Mouse (Mus musculus): ENCODE results near the gene Atg14. TPM values are rescaled to one million over a fixed set of nuclear protein-coding genes. Genes with fewer than 3 reads are reported as not detected.
A peak's percentile ranks its signal among the peaks of the same experiment; 100 is the strongest.
"Not testable (repeated sequence)": the region's sequence is repeated elsewhere in the genome, so short reads cannot be mapped to it uniquely, and the experiment has no call there.

Gene Atg14
- polyA plus RNA-seq, 1 experiment from 2014 or later = 12.4 TPM

DNA sequence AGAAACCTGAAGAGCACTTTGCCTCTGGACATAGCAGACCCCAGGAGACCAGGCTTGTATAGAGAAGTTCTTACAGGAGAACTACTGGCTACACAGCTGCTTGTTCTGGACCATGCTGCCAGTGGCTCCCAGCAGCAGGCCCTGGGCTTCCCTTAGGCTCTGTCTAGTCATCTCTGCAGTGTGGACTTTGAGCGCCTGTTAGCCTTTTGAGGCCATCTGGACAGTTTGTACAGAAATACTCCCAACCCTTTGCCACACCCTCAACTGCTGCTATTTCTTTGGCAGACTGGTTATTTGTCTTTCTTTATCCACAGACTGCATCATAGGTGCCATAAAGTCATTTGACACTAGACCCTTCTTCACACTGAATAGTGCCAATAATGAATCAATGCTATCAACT, 35.4 kb downstream of the Atg14 start:
- no peaks in the 10 kb centered on the region for H3K36me3 ChIP-seq
- H3K9ac ChIP-seq = no peak overlapping the region
- H3K27ac ChIP-seq = no peak overlapping the region
- no peaks in the 10 kb centered on the region for H3K9me3 ChIP-seq
- no peaks in the 10 kb centered on the region for H3K27me3 ChIP-seq (replicated peaks)
- H3K4me2 ChIP-seq (replicated peaks) = no peak overlapping the region
- H3K4me1 ChIP-seq (replicated peaks) = peaks cover 13% of the 10 kb centered on the region
- peak; percentile 76 for ATAC-seq
- 47% methylated on average over 1 of the region's 1 CpGs for WGBS
- no peak overlapping the region for H3K4me3 ChIP-seq (replicated peaks)

DNA sequence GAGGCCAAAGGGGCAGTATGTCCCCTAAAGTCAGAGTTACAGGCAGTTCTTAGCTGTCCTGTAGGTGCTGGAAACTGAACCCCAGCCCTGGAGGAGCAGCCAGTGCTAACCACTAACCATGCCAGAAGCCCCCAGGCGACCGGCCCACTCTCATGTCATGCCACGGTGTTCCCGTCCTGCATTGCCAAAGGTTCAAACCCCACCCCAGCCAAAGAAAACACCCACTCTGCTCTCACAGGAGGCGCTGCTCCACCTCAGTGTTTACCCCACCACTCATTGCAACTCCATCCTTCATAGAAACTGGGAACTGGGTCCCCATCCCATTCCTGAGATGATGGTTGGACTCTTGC, 36.3 kb downstream of the Atg14 start:
- Histone ChIP-seq H3K9me3 (no peaks in the 10 kb centered on the region), H3K27me3 (replicated peaks) (no peaks in the 10 kb centered on the region), H3K4me1 (replicated peaks) (peaks cover 13% of the 10 kb centered on the region), H3K36me3 (no peaks in the 10 kb centered on the region), H3K4me2 (replicated peaks) (no peak overlapping the region), H3K4me3 (replicated peaks) (no peak overlapping the region), H3K27ac (no peak overlapping the region), H3K9ac (no peak overlapping the region)
- WGBS = 91% methylated on average over 5 of the region's 5 CpGs
- no peak for ATAC-seq

DNA sequence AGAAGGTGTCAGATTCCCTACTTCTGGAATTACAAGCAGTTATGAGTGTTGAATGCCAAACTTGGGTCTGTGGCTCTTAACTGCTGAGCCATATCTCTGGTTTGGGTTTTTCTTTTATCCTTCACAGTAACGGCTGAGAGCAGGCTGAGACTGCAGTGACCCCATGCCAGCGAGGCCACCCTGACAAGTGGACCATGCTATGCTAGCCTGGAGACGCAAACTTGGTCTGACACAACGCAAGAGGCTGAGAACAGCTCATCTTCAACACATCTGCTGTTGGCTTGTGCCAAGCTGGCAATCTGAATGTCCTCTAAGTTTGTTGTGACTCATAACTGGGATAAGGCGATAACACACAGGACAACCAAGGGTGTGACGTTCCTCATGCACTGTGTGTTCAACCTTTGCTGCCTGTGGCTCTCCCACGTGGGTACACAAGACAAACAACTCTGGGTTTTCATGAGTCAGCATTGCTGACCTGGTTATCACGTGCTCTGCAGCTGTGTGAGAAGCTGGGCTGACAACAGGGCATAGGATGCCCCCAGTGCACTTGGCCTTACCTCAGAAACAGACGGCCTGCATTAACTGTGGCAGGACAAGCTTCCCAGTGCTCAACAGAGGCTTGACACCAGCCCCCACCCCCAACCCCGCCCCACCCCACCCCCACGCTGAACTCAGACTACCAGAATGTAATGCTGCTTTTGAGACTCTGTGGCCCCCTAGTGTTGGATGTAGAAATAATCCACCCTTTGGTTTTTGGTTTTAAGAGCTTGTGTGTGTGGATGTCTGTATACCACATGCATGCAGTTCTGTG, 36.9 kb downstream of the Atg14 start:
- Histone ChIP-seq H3K9ac (no peak overlapping the region), H3K27ac (peak overlapping the region; percentile 69), H3K4me3 (replicated peaks) (no peak overlapping the region), H3K4me1 (replicated peaks) (peaks cover 13% of the 10 kb centered on the region), H3K4me2 (replicated peaks) (peak overlapping the region; percentile 36), H3K36me3 (no peaks in the 10 kb centered on the region), H3K27me3 (replicated peaks) (no peaks in the 10 kb centered on the region), H3K9me3 (no peaks in the 10 kb centered on the region)
- WGBS = 35% methylated on average over 11 of the region's 11 CpGs
- ATAC-seq = peak; percentile 90

DNA sequence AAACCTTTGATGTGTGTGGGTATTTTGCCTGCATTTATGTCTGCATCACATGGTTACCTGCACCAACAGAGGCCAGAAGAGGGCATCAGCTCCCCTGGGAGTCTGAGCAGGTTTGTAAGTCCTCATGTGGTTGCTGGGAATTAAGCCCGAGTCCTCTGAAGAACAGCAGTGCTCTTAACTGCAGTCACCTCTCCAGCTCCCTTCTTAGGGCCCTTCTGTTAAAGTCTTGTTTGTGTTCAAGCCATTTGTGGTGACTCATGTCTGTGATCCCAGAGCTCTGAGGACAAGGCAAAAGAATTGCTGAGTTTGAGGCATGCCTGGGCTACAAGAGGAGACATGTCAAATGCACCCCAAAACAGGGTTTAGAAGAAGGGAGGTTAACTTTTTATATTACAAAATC, 38.0 kb downstream of the Atg14 start:
- Histone ChIP-seq H3K36me3 (no peaks in the 10 kb centered on the region), H3K27me3 (replicated peaks) (no peaks in the 10 kb centered on the region), H3K27ac (no peak overlapping the region), H3K4me3 (replicated peaks) (no peak overlapping the region), H3K4me2 (replicated peaks) (no peak overlapping the region), H3K9me3 (no peaks in the 10 kb centered on the region), H3K4me1 (replicated peaks) (peaks cover 13% of the 10 kb centered on the region), H3K9ac (no peak overlapping the region)
- WGBS = 59% methylated on average over 1 of the region's 1 CpGs
- no peak for ATAC-seq

DNA sequence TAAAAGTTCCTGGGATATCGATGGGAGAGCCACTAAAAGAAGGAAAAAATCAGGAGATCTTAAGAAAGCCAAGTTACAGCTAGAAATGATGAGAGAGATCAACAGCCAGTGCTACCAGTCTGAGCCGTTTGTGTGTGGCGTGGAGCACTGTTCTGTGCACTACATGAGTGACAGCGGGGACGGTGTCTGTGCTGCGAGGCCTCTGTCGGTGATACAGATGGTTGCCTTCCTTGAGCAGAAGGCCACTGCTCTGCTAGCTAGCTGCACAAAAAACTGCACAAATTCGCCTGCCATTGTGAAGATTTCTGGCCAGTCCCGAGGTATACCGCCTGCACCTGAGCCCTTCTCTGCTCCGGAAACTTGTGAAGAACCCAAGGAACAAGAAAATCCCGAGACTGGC, 40.9 kb downstream of the Atg14 start:
- H3K36me3 ChIP-seq; H3K27ac ChIP-seq; H3K27me3 ChIP-seq (replicated peaks); H3K9ac ChIP-seq; H3K4me1 ChIP-seq (replicated peaks); H3K4me3 ChIP-seq (replicated peaks); H3K4me2 ChIP-seq (replicated peaks); ATAC-seq; H3K9me3 ChIP-seq: not testable (repeated sequence)
- 95% methylated on average over 12 of the region's 12 CpGs for WGBS

DNA sequence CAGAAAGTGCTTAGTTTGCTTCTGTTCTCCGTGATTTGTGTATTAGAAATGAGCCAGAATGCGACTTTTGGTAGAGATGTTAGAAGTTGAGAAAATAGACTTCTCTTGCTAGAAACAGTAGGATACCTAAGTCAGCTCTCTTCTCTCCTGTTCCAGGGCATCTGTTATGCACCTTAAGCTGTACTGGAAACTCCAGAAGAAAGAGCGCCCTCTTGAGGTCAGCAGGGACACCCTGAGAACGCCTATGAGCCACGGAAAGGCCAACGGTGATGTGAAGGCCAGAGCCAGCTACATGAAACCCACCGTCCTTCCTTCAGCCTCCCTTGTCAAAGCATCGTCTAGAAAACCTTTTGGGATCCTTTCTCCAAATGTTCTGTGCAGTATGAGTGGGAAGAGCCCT, 41.4 kb downstream of the Atg14 start:
- H3K9me3 ChIP-seq = no peaks in the 10 kb centered on the region

DNA sequence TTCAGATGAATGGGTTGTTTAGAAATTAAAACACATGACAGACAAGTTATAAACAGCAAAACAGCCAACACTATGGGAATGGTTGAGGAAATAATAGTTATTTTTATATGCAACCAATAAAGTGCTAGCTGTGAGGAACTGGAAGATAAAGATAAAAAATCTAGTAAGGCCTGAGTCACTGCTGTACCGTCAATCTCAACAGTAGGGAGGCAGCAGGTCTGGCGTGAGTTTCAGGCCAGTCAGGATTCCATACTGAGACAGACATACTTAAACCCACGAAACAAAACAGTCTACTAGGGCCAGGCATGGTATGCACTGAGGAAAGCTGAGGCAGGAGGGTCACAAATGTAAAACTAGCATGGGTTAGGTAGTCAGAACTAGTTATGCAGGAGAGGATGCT, 42.2 kb downstream of the Atg14 start:
- Histone ChIP-seq H3K9me3 (no peaks in the 10 kb centered on the region), H3K4me2 (replicated peaks) (no peak overlapping the region), H3K4me1 (replicated peaks) (peaks cover 1% of the 10 kb centered on the region; the same call in 1 of the 2 replicates), H3K27ac (no peak overlapping the region), H3K4me3 (replicated peaks) (no peak overlapping the region), H3K27me3 (replicated peaks) (no peaks in the 10 kb centered on the region), H3K36me3 (no peaks in the 10 kb centered on the region), H3K9ac (no peak overlapping the region)
- no peak for ATAC-seq
- 78% methylated on average over 3 of the region's 3 CpGs for WGBS

More for the DNA sequence above, 41.4 kb downstream of the Atg14 start:
- WGBS = 44% methylated on average over 8 of the region's 8 CpGs
- no peak for ATAC-seq
- Histone ChIP-seq H3K9ac (no peak overlapping the region), H3K27ac (no peak overlapping the region), H3K36me3 (no peaks in the 10 kb centered on the region), H3K27me3 (replicated peaks) (no peaks in the 10 kb centered on the region), H3K4me1 (replicated peaks) (peaks cover 4% of the 10 kb centered on the region), H3K4me3 (replicated peaks) (no peak overlapping the region), H3K4me2 (replicated peaks) (no peak overlapping the region)

DNA sequence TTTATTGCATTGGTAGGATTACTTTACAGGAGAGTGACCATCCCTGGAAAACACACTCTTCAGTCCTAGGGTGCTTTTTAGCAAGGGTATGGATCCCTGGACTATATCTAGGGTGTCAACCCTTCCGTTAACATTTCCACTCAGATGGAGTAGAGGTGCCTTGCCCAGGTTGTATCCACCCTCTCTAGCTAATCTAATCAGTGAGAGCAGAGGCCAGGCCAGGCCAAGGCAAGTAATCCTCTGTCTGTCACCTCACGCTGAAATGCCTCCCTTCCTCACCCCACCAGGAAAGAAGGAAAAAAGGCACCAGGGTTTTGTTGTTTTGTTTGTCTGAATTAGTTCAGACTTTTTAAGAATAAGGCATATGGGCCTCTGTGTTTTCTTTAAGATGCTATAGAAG, 42.6 kb downstream of the Atg14 start:
- no peaks in the 10 kb centered on the region for H3K36me3 ChIP-seq
- H3K9ac ChIP-seq = no peak overlapping the region
- H3K27ac ChIP-seq = no peak overlapping the region
- no peaks in the 10 kb centered on the region for H3K27me3 ChIP-seq (replicated peaks)
- H3K4me1 ChIP-seq (replicated peaks) = no peaks in the 10 kb centered on the region
- 83% methylated on average over 2 of the region's 2 CpGs for WGBS
- no peak overlapping the region for H3K4me3 ChIP-seq (replicated peaks)
- ATAC-seq = peak; percentile 65; the same call in 1 of the 2 replicates
- no peak overlapping the region for H3K4me2 ChIP-seq (replicated peaks)
- no peaks in the 10 kb centered on the region for H3K9me3 ChIP-seq

DNA sequence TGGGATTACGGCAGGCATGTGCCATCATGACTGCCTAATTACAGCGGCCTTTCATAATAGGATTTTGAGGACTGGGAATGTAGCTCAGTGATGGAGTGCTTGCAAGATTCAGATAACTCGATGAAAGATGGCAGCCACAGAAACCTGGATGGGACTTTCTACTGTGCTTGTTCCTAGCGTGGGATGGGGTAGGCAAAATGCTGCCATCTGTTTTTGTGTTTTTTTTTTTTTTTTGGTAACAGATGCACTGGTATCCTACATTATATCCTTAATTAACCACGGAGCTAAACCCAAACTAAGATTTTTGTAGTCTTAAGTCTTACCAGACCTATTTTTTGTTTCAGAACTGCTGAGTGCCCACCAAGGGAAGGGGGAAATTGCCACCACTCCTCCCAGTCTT, 44.6 kb downstream of the Atg14 start:
- Histone ChIP-seq H3K9me3 (no peaks in the 10 kb centered on the region), H3K4me2 (replicated peaks) (no peak overlapping the region), H3K4me1 (replicated peaks) (no peaks in the 10 kb centered on the region), H3K36me3 (no peaks in the 10 kb centered on the region), H3K4me3 (replicated peaks) (no peak overlapping the region), H3K27ac (no peak overlapping the region), H3K27me3 (replicated peaks) (no peaks in the 10 kb centered on the region), H3K9ac (no peak overlapping the region)
- 89% methylated on average over 5 of the region's 5 CpGs for WGBS
- ATAC-seq = no peak

DNA sequence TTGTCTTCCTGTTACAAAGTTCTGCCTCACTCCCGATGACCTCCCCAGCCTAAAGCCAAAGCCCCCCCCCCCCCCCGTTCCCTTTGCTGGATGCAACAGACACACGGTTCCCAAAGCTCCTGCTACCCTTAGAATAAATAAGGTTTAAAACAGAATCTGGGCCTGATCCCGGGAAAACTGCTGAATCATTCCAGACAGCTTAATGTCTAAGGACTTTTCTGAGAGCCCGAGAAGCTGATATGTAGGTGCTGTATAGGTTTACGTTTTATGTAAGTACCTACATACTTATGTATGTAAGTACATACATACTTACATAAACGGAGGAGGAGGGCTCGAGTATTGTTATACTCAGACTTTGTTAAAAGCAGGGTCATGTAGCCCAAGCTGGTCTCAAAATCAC, 45.1 kb downstream of the Atg14 start:
- Histone ChIP-seq H3K36me3 (no peaks in the 10 kb centered on the region), H3K27ac (no peak overlapping the region), H3K4me2 (replicated peaks) (no peak overlapping the region), H3K9ac (no peak overlapping the region), H3K4me1 (replicated peaks) (no peaks in the 10 kb centered on the region), H3K27me3 (replicated peaks) (no peaks in the 10 kb centered on the region), H3K4me3 (replicated peaks) (no peak overlapping the region), H3K9me3 (no peaks in the 10 kb centered on the region)
- no peak for ATAC-seq
- WGBS = 70% methylated on average over 8 of the region's 8 CpGs

DNA sequence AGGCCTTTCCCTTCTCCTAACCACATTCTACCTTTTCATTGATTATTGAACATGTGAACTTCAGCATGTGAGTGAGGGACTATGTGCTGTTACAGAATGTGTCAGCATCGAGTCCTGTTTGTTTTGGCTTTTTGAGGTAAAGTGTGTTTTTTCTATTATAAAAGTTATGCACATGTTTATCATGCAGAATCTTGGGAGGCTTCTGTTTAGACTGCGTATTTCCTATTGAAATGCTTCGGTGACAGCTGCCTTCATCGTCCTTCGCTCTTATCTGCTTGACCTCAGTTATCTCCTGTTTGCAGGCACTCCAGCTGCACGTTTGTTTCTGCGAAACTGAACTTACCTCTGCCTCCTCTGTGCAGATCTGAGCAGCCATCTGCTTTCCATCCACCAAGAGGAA, 48.1 kb downstream of the Atg14 start:
- no peaks in the 10 kb centered on the region for H3K36me3 ChIP-seq
- 36% methylated on average over 7 of the region's 7 CpGs for WGBS
- no peak overlapping the region for H3K27ac ChIP-seq
- H3K4me2 ChIP-seq (replicated peaks) = no peak overlapping the region
- H3K9me3 ChIP-seq = no peaks in the 10 kb centered on the region
- peak; percentile 78; the same call in 1 of the 2 replicates for ATAC-seq
- H3K27me3 ChIP-seq (replicated peaks) = no peaks in the 10 kb centered on the region
- no peak overlapping the region for H3K9ac ChIP-seq
- no peak overlapping the region for H3K4me3 ChIP-seq (replicated peaks)
- H3K4me1 ChIP-seq (replicated peaks) = no peaks in the 10 kb centered on the region

DNA sequence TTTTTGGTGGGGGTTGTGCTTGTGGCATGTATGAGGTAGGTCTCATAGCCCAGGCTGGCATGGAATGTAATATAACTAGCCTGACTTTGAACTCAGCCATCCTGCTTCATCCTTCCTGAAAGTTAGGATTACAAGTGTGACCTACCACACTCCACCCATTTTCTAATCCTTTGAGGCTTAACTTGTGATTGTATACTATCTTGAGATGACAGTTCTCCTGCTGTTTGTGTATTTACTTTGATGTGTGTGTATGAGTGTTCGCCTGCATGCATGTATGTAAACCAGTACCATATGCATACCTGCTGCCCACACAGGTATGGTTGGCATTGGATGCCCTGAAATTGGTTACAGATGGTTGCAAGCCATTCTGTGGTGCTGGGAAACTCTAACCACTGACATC, 48.8 kb downstream of the Atg14 start:
- Histone ChIP-seq H3K27ac (no peak overlapping the region), H3K4me2 (replicated peaks) (no peak overlapping the region), H3K9ac (no peak overlapping the region), H3K4me1 (replicated peaks) (no peaks in the 10 kb centered on the region), H3K36me3 (no peaks in the 10 kb centered on the region), H3K27me3 (replicated peaks) (no peaks in the 10 kb centered on the region), H3K9me3 (no peaks in the 10 kb centered on the region), H3K4me3 (replicated peaks) (no peak overlapping the region)
- WGBS = 81% methylated on average over 1 of the region's 1 CpGs
- no peak for ATAC-seq

DNA sequence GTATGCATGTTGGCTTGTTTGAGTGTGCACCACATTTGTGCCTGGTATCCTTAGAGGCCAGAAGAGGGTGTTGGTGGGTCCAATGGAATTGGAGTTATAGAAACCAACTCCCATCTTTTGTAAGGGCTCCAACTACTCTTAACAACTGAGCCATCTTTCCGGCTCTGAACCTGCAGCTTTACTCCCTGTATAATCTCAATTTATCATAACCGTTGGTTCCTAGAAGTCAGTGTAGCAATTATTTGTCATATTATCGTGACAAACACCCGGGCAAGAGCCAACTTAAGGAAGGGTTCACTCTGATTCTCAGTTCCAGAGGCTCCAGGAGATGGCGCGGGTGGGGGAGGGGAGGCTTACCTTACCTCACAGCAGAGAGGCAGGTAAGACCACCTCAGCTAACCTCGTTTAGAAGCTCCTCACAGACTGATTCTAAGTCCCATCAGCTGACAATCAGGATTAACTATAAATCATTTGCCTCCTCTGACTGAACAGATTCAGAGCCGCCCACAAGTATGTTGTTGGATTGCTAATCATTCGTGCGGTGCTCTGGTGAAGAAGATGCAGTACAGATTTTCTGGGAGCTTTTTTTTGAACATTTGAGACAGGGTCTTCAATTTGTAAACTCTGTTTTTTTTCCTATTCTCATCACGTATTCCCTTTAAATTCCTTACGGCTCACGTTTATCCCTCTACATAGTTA, 49.5 kb downstream of the Atg14 start:
- no peaks in the 10 kb centered on the region for H3K36me3 ChIP-seq
- H3K4me2 ChIP-seq (replicated peaks) = no peak overlapping the region
- ATAC-seq = no peak
- no peak overlapping the region for H3K4me3 ChIP-seq (replicated peaks)
- no peak overlapping the region for H3K9ac ChIP-seq
- no peaks in the 10 kb centered on the region for H3K27me3 ChIP-seq (replicated peaks)
- 86% methylated on average over 13 of the region's 13 CpGs for WGBS
- no peak overlapping the region for H3K27ac ChIP-seq
- no peaks in the 10 kb centered on the region for H3K9me3 ChIP-seq
- H3K4me1 ChIP-seq (replicated peaks) = no peaks in the 10 kb centered on the region

Measured in intestine, embryonic 15.5 days (tissue).